Mouse (Mus musculus): ENCODE data around the gene Olfr1281.

DNA sequence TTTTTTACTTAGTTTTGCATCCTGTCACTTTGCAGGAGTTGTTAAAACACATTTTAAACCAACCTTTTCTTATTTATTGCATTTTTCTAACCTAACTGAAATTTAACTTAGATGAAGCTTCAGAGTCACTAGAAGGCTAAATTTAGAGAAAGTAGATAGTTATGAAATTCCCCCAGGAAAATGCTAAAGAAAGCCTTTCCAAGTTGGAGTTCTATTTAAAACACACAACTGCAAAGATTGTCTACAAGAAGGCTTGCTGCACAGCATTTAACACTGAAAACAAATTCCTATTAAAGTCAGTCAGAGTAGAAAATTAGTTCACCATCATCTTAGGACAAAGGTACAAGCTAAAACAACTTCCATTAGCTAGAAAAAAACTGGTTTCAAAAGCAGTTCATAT lies 25.9 kb upstream of the Olfr1281 start, which contains the start of gene Olfr1279:
- TF ChIP-seq CTCF (IDR thresholded peaks at IDR 0.05; ENCODE audit: low read depth, low read length) (no peak), POLR2A (IDR thresholded peaks at IDR 0.05; ENCODE audit: insufficient read depth, low read length) (no peak)

Measured in ES-Bruce4 (cell line).